Mouse (Mus musculus) cerebellum, postnatal 25 days (tissue): ENCODE data around the gene Hoxa10.

Experiments used
- DNase-seq, 2 experiments: peaks; one replicate each; pipeline ENCODE4 v3.0.0; 2021; ENCODE audit warnings: mixed read lengths in 2 of 2

The Hoxa10 gene

GRCm38 (mm10) chr6:52245040-52245756 is 4.5 kb upstream of the Hoxa10 start:
- DNase-seq = no peak

- DNase-seq = no peak
Measured at GRCm38 (mm10) chr6:52244471-52245039, 3.9 kb upstream of the Hoxa10 start.

GRCm38 (mm10) chr6:52243681-52244121 is 3.0 kb upstream of the Hoxa10 start:
- DNase-seq = no peak

- no peak for DNase-seq
Measured at GRCm38 (mm10) chr6:52242801-52243332, 2.2 kb upstream of the Hoxa10 start.

GRCm38 (mm10) chr6:52241001-52241621 is 457 bp upstream of the Hoxa10 start:
- no peak for DNase-seq

- DNase-seq = no peak
Measured at GRCm38 (mm10) chr6:52239625-52240388, 847 bp downstream of the Hoxa10 start.

- DNase-seq = no peak
Measured at GRCm38 (mm10) chr6:52238976-52239375, 1.7 kb downstream of the Hoxa10 start.

GRCm38 (mm10) chr6:52238155-52238545 is 2.5 kb downstream of the Hoxa10 start:
- DNase-seq = no peak

- no peak for DNase-seq
Measured at GRCm38 (mm10) chr6:52237346-52238154, 3.1 kb downstream of the Hoxa10 start.

GRCm38 (mm10) chr6:52236806-52237205 is 3.8 kb downstream of the Hoxa10 start:
- DNase-seq = no peak

GRCm38 (mm10) chr6:52235866-52236265 is 4.8 kb downstream of the Hoxa10 start:
- DNase-seq = no peak

GRCm38 (mm10) chr6:52235267-52235666 is 5.4 kb downstream of the Hoxa10 start:
- no peak for DNase-seq

- no peak for DNase-seq
Measured at GRCm38 (mm10) chr6:52234428-52235140, 6.1 kb downstream of the Hoxa10 start.

- DNase-seq = no peak
Measured at GRCm38 (mm10) chr6:52233546-52234427, 6.9 kb downstream of the Hoxa10 start.

- DNase-seq = no peak
Measured at GRCm38 (mm10) chr6:52232984-52233545, 7.6 kb downstream of the Hoxa10 start.

GRCm38 (mm10) chr6:52232568-52232965 is 8.1 kb downstream of the Hoxa10 start:
- DNase-seq = no peak

- DNase-seq = no peak
Measured at GRCm38 (mm10) chr6:52231885-52232567, 8.6 kb downstream of the Hoxa10 start.

- no peak for DNase-seq
Measured at GRCm38 (mm10) chr6:52230516-52231165, 10.0 kb downstream of the Hoxa10 start, which contains the start of gene Hoxa9. Gene Hoxa9, minus strand, starts transcription at chr6:52231089.
